Mouse (Mus musculus): Measurements from ENCODE around the gene Gm10197. TPM values are rescaled to one million over a fixed set of nuclear protein-coding genes. Genes with fewer than 3 reads are reported as not detected.

Gm10197 gene
- polyA plus RNA-seq, 1 experiment from 2014 or later: 2.2 TPM

DNA sequence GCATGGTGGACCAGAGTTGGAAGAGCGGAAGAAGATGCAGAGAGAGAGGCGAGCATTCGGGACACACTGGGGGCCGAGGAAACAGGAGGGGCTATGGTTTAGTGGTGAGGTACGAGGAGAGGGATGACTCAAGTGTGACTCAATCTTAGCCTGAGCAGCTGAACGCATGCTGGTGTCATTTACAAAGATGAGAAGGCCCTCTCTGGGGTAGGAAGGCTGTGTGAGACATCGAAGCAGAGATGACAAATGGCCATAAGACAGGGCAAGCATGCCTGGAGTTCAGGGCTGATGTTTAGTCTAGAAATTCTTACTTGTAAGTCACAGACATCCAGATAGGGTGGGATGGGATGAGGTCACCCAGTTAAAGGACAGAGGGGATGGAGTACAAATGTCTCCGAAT, 36.8 kb upstream of the Gm10197 start:
- Histone ChIP-seq H3K27me3 (replicated peaks; ENCODE audit: control insufficient read depth, insufficient read depth, low read length) (no peaks in the 10 kb centered on the region), H3K4me3 (ENCODE audit: low read depth, low read length) (no peak overlapping the region), H3K36me3 (ENCODE audit: control insufficient read depth, insufficient read depth, low read length) (no peaks in the 10 kb centered on the region), H3K4me1 (replicated peaks; ENCODE audit: control insufficient read depth, insufficient read depth, low read length) (peaks cover 18% of the 10 kb centered on the region), H3K4me2 (ENCODE audit: low read length) (no peak overlapping the region), H3K27ac (ENCODE audit: low read depth) (no peak overlapping the region), H3K9ac (ENCODE audit: low read length) (no peak overlapping the region), H3K9me3 (ENCODE audit: control insufficient read depth, low read length) (0 out of 2 replicates have a peak, but pooled peaks cover 2% of the 10 kb centered on the region)
- DNase-seq (ENCODE audit: low spot score) (no peak), ATAC-seq (replicated peaks; ENCODE audit: low FRiP score, low TSS enrichment, low read depth) (no peak)
- 69% methylated on average over 8 of the region's 8 CpGs for WGBS

DNA sequence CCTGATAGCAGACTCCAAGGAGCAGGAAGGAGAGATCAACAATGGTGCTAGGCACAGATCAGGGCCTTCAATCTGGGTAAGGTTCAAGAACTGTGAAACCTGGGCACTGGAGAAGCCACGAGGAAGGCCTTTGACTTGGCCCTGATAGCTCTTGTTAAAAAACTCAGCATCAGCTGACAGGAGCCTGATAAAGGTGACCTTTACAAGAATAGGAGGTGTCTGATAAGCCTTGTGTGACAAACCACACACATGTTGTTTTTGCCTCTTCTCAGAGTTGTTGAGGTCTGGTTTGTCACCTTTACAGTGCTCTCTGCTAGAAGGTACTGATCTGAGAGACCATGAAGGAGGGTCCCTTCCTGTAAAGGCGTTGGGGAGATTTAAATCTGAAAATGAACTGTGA, 35.8 kb upstream of the Gm10197 start:
- Histone ChIP-seq H3K9ac (ENCODE audit: low read length) (no peak overlapping the region), H3K4me2 (ENCODE audit: low read length) (no peak overlapping the region), H3K36me3 (ENCODE audit: control insufficient read depth, insufficient read depth, low read length) (no peaks in the 10 kb centered on the region), H3K9me3 (ENCODE audit: control insufficient read depth, low read length) (0 out of 2 replicates have a peak, but pooled peaks cover 2% of the 10 kb centered on the region), H3K4me3 (ENCODE audit: low read depth, low read length) (no peak overlapping the region), H3K27me3 (replicated peaks; ENCODE audit: control insufficient read depth, insufficient read depth, low read length) (no peaks in the 10 kb centered on the region), H3K27ac (ENCODE audit: low read depth) (no peak overlapping the region), H3K4me1 (replicated peaks; ENCODE audit: control insufficient read depth, insufficient read depth, low read length) (peaks cover 15% of the 10 kb centered on the region)
- no peak for ATAC-seq (replicated peaks; ENCODE audit: low FRiP score, low TSS enrichment, low read depth)
- DNase-seq (ENCODE audit: low spot score): no peak
- WGBS: 79% methylated on average over 2 of the region's 2 CpGs

DNA sequence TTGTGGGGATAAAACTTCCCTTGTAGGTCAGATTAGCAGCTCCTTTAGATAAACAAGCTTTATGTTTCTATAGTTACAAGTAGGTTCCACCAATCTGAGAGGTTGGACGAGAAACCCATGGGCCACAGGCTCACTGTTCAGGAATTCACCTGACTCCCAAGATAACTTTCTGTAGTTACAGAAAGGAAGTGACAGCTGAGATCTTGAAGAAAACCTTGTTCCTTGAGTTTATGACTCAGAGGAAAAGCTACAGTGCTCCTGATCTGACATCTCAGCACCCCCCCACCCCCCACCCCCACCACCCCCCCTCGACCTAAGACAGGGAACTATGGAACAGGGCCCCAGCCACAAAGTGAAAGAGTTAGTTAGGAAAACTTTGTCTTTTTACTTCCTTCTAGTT, 34.2 kb upstream of the Gm10197 start:
- no peak overlapping the region for H3K4me2 ChIP-seq (ENCODE audit: low read length)
- ATAC-seq (replicated peaks; ENCODE audit: low FRiP score, low TSS enrichment, low read depth): no peak
- 39% methylated on average over 2 of the region's 2 CpGs for WGBS

DNA sequence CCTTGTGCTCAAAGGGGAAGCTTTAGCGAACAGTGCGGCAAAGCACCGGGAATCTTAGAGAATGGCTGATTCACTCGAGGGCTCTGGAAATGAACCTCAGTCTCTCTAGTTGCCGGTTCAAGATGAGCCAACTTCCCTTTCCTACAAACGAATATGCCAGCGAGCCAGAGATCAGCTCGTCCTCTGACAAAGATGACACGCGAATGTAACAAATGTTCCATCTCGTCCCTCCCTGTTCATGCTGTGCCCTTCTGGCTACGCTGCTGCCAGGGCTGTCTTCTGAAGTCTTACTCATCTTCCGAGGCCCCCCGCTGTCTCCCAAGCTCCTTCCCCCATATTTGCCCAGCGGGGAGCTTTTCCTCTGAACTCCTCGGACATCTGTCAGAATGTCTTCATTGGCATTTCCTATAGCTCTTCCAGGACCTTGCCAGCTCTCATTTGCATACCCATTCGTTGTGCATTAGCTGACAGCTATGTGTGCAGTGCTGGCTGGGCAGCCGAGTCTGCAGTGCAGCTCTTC, 33.3 kb upstream of the Gm10197 start:
- no peaks in the 10 kb centered on the region for H3K27me3 ChIP-seq (replicated peaks; ENCODE audit: control insufficient read depth, insufficient read depth, low read length)
- no peak overlapping the region for H3K27ac ChIP-seq (ENCODE audit: low read depth)
- no peaks in the 10 kb centered on the region for H3K36me3 ChIP-seq (ENCODE audit: control insufficient read depth, insufficient read depth, low read length)
- no peak overlapping the region for H3K9ac ChIP-seq (ENCODE audit: low read length)
- H3K9me3 ChIP-seq (ENCODE audit: control insufficient read depth, low read length): 0 out of 2 replicates have a peak, but pooled peaks cover 2% of the 10 kb centered on the region
- no peak overlapping the region for H3K4me2 ChIP-seq (ENCODE audit: low read length)
- WGBS: 83% methylated on average over 18 of the region's 18 CpGs
- no peak for DNase-seq (ENCODE audit: low spot score)
- H3K4me1 ChIP-seq (replicated peaks; ENCODE audit: control insufficient read depth, insufficient read depth, low read length): 0 out of 2 replicates have a peak, but pooled peaks cover 2% of the 10 kb centered on the region
- H3K4me3 ChIP-seq (ENCODE audit: low read depth, low read length): no peak overlapping the region
- ATAC-seq (replicated peaks; ENCODE audit: low FRiP score, low TSS enrichment, low read depth): no peak

More for the DNA sequence above, 34.2 kb upstream of the Gm10197 start:
- no peak overlapping the region for H3K9ac ChIP-seq (ENCODE audit: low read length)
- no peak overlapping the region for H3K4me3 ChIP-seq (ENCODE audit: low read depth, low read length)
- H3K27me3 ChIP-seq (replicated peaks; ENCODE audit: control insufficient read depth, insufficient read depth, low read length): no peaks in the 10 kb centered on the region
- DNase-seq (ENCODE audit: low spot score): no peak
- H3K9me3 ChIP-seq (ENCODE audit: control insufficient read depth, low read length): 0 out of 2 replicates have a peak, but pooled peaks cover 2% of the 10 kb centered on the region
- 0 out of 2 replicates have a peak, but pooled peaks cover 5% of the 10 kb centered on the region for H3K4me1 ChIP-seq (replicated peaks; ENCODE audit: control insufficient read depth, insufficient read depth, low read length)
- H3K27ac ChIP-seq (ENCODE audit: low read depth): no peak overlapping the region
- H3K36me3 ChIP-seq (ENCODE audit: control insufficient read depth, insufficient read depth, low read length): no peaks in the 10 kb centered on the region

DNA sequence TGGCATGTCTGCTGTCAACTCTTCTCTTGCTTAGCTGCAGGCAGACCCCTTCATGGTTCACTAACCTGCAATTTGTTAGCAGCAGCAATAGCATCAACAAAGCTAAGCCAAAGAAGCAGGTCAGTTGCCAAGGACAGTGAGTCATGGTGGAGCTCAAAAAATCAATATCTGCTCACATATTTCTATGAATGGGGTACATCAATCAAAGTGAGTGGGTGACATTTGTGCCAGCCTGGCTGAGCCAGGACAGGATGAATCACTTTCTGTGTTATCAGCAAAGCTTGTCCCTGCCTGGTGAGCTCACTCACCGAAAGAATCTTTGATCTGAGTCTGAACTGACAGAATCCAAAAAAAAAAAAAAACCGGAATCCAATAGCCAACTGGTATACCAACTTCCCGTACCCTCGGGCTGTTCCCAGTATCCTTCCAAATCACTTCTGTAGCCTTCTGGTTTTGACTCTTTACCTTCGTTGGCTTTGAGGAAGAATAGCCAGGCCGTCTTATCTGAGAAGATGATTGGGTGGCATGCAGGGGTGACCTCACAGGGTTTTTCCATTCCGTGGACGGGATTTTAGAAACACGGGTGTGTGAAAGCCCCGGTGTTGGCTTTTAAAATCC, 32.8 kb upstream of the Gm10197 start:
- ATAC-seq (replicated peaks; ENCODE audit: low FRiP score, low TSS enrichment, low read depth): no peak
- Histone ChIP-seq H3K9ac (ENCODE audit: low read length) (no peak overlapping the region), H3K4me3 (ENCODE audit: low read depth, low read length) (no peak overlapping the region), H3K36me3 (ENCODE audit: control insufficient read depth, insufficient read depth, low read length) (no peaks in the 10 kb centered on the region), H3K9me3 (ENCODE audit: control insufficient read depth, low read length) (0 out of 2 replicates have a peak, but pooled peaks cover 2% of the 10 kb centered on the region), H3K27ac (ENCODE audit: low read depth) (no peak overlapping the region), H3K4me1 (replicated peaks; ENCODE audit: control insufficient read depth, insufficient read depth, low read length) (no peaks in the 10 kb centered on the region), H3K4me2 (ENCODE audit: low read length) (no peak overlapping the region), H3K27me3 (replicated peaks; ENCODE audit: control insufficient read depth, insufficient read depth, low read length) (no peaks in the 10 kb centered on the region)
- 91% methylated on average over 10 of the region's 10 CpGs for WGBS
- no peak for DNase-seq (ENCODE audit: low spot score)

DNA sequence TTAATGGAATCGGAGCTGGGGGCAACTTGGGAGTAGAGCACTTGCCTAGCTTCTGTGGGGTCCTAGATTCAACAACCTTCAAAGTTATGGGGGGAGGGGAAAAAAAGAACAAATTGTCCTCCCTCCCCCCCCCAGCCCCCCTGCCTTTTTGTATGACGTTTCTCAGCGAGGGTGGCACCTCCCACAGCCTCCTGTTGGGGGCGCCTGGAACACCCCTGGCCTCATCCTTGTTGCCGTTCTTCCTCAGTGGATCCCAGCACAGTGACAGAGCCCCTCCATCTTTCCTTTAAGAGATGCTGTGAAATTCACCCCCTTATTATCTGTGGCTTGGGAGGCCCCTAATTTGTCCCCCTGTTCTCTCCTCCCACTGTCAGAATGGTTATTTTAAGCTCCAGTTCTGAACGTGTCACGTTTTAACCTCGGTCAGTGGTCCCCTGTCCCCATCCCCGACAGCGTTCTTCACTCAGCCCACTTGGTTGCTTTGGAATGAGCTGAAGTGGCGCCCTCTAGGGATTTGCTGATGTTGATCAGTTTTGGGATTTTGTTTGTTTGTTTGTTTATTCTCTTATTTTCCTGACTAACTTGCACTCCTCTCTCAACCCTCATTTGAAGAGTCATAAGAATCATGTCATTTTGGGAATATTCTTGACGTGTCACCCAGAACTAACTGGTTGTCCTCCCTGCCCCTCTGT, 31.3 kb upstream of the Gm10197 start:
- no peak for DNase-seq (ENCODE audit: low spot score)
- WGBS: 47% methylated on average over 12 of the region's 12 CpGs

DNA sequence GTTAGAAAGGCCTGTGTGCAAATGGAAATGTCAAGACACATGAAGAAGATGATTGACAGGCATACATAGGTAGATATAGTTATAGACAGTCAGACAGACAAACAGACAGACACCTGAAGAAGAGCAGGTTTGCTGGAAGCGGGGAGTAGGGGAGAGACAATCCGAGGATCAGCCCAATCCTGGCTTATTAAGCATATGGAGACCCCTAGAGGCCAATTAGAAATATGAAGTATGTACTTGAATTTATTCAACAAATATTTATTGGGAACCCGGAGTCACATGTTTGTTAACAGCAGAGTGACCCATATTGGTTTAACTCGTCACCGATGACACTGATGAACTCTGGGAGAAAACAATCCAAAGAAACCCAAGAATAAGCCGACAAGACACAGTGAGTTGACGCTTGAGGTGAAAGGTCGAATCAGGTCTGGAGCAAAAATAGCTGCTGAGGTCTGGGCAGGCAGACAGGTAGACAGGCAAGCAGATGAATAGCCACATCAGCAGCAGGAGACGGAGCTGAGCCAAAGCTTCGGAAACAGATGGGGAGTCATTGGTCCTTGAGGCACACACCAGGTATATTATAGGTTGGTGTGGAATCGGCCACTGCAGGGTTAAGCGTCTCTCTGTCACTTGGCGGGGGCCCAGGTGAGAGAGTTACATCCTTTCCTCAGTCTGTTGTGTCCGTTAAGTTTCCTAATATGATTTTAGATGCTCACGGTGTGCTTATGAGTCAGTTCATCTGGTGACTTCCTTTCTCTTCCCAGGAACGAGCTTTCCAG, 29.0 kb upstream of the Gm10197 start:
- H3K27ac ChIP-seq (ENCODE audit: low read depth): no peak overlapping the region
- no peak overlapping the region for H3K9ac ChIP-seq (ENCODE audit: low read length)
- no peak overlapping the region for H3K4me2 ChIP-seq (ENCODE audit: low read length)
- no peak for ATAC-seq (replicated peaks; ENCODE audit: low FRiP score, low TSS enrichment, low read depth)
- no peak for DNase-seq (ENCODE audit: low spot score)
- H3K4me1 ChIP-seq (replicated peaks; ENCODE audit: control insufficient read depth, insufficient read depth, low read length): no peaks in the 10 kb centered on the region
- WGBS: 82% methylated on average over 16 of the region's 16 CpGs
- H3K9me3 ChIP-seq (ENCODE audit: control insufficient read depth, low read length): 0 out of 2 replicates have a peak, but pooled peaks cover 2% of the 10 kb centered on the region
- no peaks in the 10 kb centered on the region for H3K36me3 ChIP-seq (ENCODE audit: control insufficient read depth, insufficient read depth, low read length)
- no peaks in the 10 kb centered on the region for H3K27me3 ChIP-seq (replicated peaks; ENCODE audit: control insufficient read depth, insufficient read depth, low read length)
- H3K4me3 ChIP-seq (ENCODE audit: low read depth, low read length): no peak overlapping the region

More for the DNA sequence above, 31.3 kb upstream of the Gm10197 start:
- Histone ChIP-seq H3K4me3 (ENCODE audit: low read depth, low read length) (no peak overlapping the region), H3K36me3 (ENCODE audit: control insufficient read depth, insufficient read depth, low read length) (no peaks in the 10 kb centered on the region), H3K9me3 (ENCODE audit: control insufficient read depth, low read length) (0 out of 2 replicates have a peak, but pooled peaks cover 2% of the 10 kb centered on the region), H3K27ac (ENCODE audit: low read depth) (no peak overlapping the region), H3K4me1 (replicated peaks; ENCODE audit: control insufficient read depth, insufficient read depth, low read length) (no peaks in the 10 kb centered on the region), H3K4me2 (ENCODE audit: low read length) (no peak overlapping the region), H3K27me3 (replicated peaks; ENCODE audit: control insufficient read depth, insufficient read depth, low read length) (no peaks in the 10 kb centered on the region), H3K9ac (ENCODE audit: low read length) (no peak overlapping the region)
- no peak for ATAC-seq (replicated peaks; ENCODE audit: low FRiP score, low TSS enrichment, low read depth)

DNA sequence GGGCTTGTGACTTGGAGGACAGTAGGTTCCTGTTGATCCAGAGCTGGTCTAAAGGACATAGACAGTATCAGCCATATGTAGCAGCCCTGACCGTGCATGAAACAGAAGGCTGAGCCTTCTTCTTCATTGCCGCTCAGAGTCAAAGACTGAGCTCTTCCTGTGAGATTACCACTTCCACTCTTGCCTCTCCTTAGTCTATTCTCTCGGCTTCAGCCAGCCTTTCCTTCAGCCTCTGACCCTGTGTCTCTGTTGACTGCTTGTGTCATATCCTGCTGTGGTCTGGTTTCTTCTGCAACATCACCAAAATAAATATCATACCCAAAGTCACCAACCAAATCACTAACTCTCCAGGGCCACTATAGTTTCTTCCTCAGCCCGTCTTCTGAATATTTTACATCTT, 27.6 kb upstream of the Gm10197 start:
- H3K9me3 ChIP-seq (ENCODE audit: control insufficient read depth, low read length): 0 out of 2 replicates have a peak, but pooled peaks cover 2% of the 10 kb centered on the region
- no peak for ATAC-seq (replicated peaks; ENCODE audit: low FRiP score, low TSS enrichment, low read depth)
- no peak overlapping the region for H3K4me3 ChIP-seq (ENCODE audit: low read depth, low read length)
- 83% methylated on average over 4 of the region's 4 CpGs for WGBS
- H3K9ac ChIP-seq (ENCODE audit: low read length): no peak overlapping the region
- no peaks in the 10 kb centered on the region for H3K36me3 ChIP-seq (ENCODE audit: control insufficient read depth, insufficient read depth, low read length)
- no peaks in the 10 kb centered on the region for H3K4me1 ChIP-seq (replicated peaks; ENCODE audit: control insufficient read depth, insufficient read depth, low read length)
- no peak overlapping the region for H3K27ac ChIP-seq (ENCODE audit: low read depth)
- no peak for DNase-seq (ENCODE audit: low spot score)
- no peak overlapping the region for H3K4me2 ChIP-seq (ENCODE audit: low read length)
- H3K27me3 ChIP-seq (replicated peaks; ENCODE audit: control insufficient read depth, insufficient read depth, low read length): no peaks in the 10 kb centered on the region
